Mouse (Mus musculus): ENCODE results near the gene Lhcgr. TPM values are rescaled to one million over a fixed set of nuclear protein-coding genes. Genes with fewer than 3 reads are reported as not detected.
"Not testable (repeated sequence)": the region's sequence is repeated elsewhere in the genome, so short reads cannot be mapped to it uniquely, and the experiment has no call there.

The Lhcgr gene
- polyA plus RNA-seq (2016; fragmentation: Nextera tagmentation; extraction: Ambion mirVana): 0.19 and 0.22 TPM in 2 replicates

- ATAC-seq (ENCODE audit: low FRiP score, low read depth): peak; percentile 78
- Histone ChIP-seq H3K27me3 (peaks cover 24% of the 10 kb centered on the region), H3K36me3 (no peaks in the 10 kb centered on the region), H3K4me2 (replicated peaks) (peak within 1 kb of the TSS; percentile 50), H3K9me3 (no peaks in the 10 kb centered on the region), H3K9ac (replicated peaks) (no peak within 1 kb of the TSS; the same call in 1 of the 2 replicates), H3K4me1 (peaks cover 7% of the 10 kb centered on the region; the same call in 1 of the 2 replicates), H3K4me3 (peak within 1 kb of the TSS; percentile 27), H3K27ac (replicated peaks) (no peak within 1 kb of the TSS)
- 15% methylated on average over 30 of the region's 31 CpGs for WGBS
These were observed at the start of gene Lhcgr for GRCm38 (mm10) chr17:88791440-88792152. Gene Lhcgr (minus strand): TSS chr17:88791990.

- H3K4me2 ChIP-seq (replicated peaks): no peak overlapping the region
- no peak for ATAC-seq (ENCODE audit: low FRiP score, low read depth)
- no peaks in the 10 kb centered on the region for H3K9me3 ChIP-seq
- H3K36me3 ChIP-seq: no peaks in the 10 kb centered on the region
- no peak overlapping the region for H3K4me3 ChIP-seq
- no peak overlapping the region for H3K27ac ChIP-seq (replicated peaks)
- no peaks in the 10 kb centered on the region for H3K4me1 ChIP-seq
- H3K9ac ChIP-seq (replicated peaks): no peak overlapping the region
- no peaks in the 10 kb centered on the region for H3K27me3 ChIP-seq
- 33% methylated on average over 2 of the region's 2 CpGs for WGBS
These were observed 25.8 kb upstream of the Lhcgr start for GRCm38 (mm10) chr17:88817601-88818000.

- not testable (repeated sequence) for ATAC-seq (ENCODE audit: low FRiP score, low read depth); H3K36me3 ChIP-seq; H3K9me3 ChIP-seq; H3K4me1 ChIP-seq; H3K27me3 ChIP-seq; H3K4me3 ChIP-seq; H3K9ac ChIP-seq (replicated peaks); H3K4me2 ChIP-seq (replicated peaks); H3K27ac ChIP-seq (replicated peaks)
- 91% methylated on average over 3 of the region's 3 CpGs for WGBS
These were observed 21.2 kb upstream of the Lhcgr start for GRCm38 (mm10) chr17:88812943-88813342.

- Histone ChIP-seq H3K4me3 (no peak overlapping the region), H3K27ac (replicated peaks) (no peak overlapping the region), H3K9me3 (no peaks in the 10 kb centered on the region), H3K4me2 (replicated peaks) (no peak overlapping the region), H3K4me1 (no peaks in the 10 kb centered on the region), H3K27me3 (peaks cover 4% of the 10 kb centered on the region; the same call in 1 of the 2 replicates), H3K9ac (replicated peaks) (no peak overlapping the region), H3K36me3 (no peaks in the 10 kb centered on the region)
- WGBS: 91% methylated on average over 5 of the region's 5 CpGs
- ATAC-seq (ENCODE audit: low FRiP score, low read depth): no peak
These were observed 19.0 kb upstream of the Lhcgr start for GRCm38 (mm10) chr17:88810807-88811206.

- Histone ChIP-seq H3K27ac (replicated peaks) (no peak overlapping the region), H3K4me3 (no peak overlapping the region), H3K9me3 (no peaks in the 10 kb centered on the region), H3K9ac (replicated peaks) (no peak overlapping the region), H3K27me3 (peaks cover 8% of the 10 kb centered on the region; the same call in 1 of the 2 replicates), H3K4me1 (no peaks in the 10 kb centered on the region), H3K36me3 (no peaks in the 10 kb centered on the region), H3K4me2 (replicated peaks) (no peak overlapping the region)
- no peak for ATAC-seq (ENCODE audit: low FRiP score, low read depth)
- WGBS: 96% methylated on average over 8 of the region's 8 CpGs
These were observed 14.6 kb upstream of the Lhcgr start for GRCm38 (mm10) chr17:88806421-88806820.

GRCm38 (mm10) chr17:88803441-88803840, 11.7 kb upstream of the Lhcgr start:
- no peaks in the 10 kb centered on the region for H3K4me1 ChIP-seq
- no peak overlapping the region for H3K4me3 ChIP-seq
- no peak for ATAC-seq (ENCODE audit: low FRiP score, low read depth)
- no peaks in the 10 kb centered on the region for H3K9me3 ChIP-seq
- no peak overlapping the region for H3K4me2 ChIP-seq (replicated peaks)
- no peak overlapping the region for H3K27ac ChIP-seq (replicated peaks)
- no peaks in the 10 kb centered on the region for H3K36me3 ChIP-seq
- peaks cover 8% of the 10 kb centered on the region for H3K27me3 ChIP-seq
- H3K9ac ChIP-seq (replicated peaks): no peak overlapping the region

GRCm38 (mm10) chr17:88790680-88791079, 1.1 kb downstream of the Lhcgr start:
- no peak overlapping the region for H3K27ac ChIP-seq (replicated peaks)
- no peak for ATAC-seq (ENCODE audit: low FRiP score, low read depth)
- no peak overlapping the region for H3K4me3 ChIP-seq
- peaks cover 7% of the 10 kb centered on the region; the same call in 1 of the 2 replicates for H3K4me1 ChIP-seq
- no peak overlapping the region for H3K4me2 ChIP-seq (replicated peaks)
- H3K36me3 ChIP-seq: no peaks in the 10 kb centered on the region
- H3K9ac ChIP-seq (replicated peaks): no peak overlapping the region
- WGBS: 86% methylated on average over 2 of the region's 2 CpGs
- H3K9me3 ChIP-seq: no peaks in the 10 kb centered on the region
- peaks cover 24% of the 10 kb centered on the region for H3K27me3 ChIP-seq

- no peak overlapping the region for H3K9ac ChIP-seq (replicated peaks)
- WGBS: 99% methylated on average over 2 of the region's 2 CpGs
These were observed 3.4 kb downstream of the Lhcgr start for GRCm38 (mm10) chr17:88788392-88788791.

GRCm38 (mm10) chr17:88786881-88787280, 4.9 kb downstream of the Lhcgr start:
- H3K9ac ChIP-seq (replicated peaks): no peak overlapping the region
- no peaks in the 10 kb centered on the region for H3K9me3 ChIP-seq
- no peak overlapping the region for H3K4me3 ChIP-seq
- ATAC-seq (ENCODE audit: low FRiP score, low read depth): no peak
- peaks cover 5% of the 10 kb centered on the region; the same call in 1 of the 2 replicates for H3K4me1 ChIP-seq
- H3K27me3 ChIP-seq: peaks cover 11% of the 10 kb centered on the region
- WGBS: 57% methylated on average over 6 of the region's 6 CpGs
- no peak overlapping the region for H3K27ac ChIP-seq (replicated peaks)
- H3K4me2 ChIP-seq (replicated peaks): no peak overlapping the region
- no peaks in the 10 kb centered on the region for H3K36me3 ChIP-seq

More at GRCm38 (mm10) chr17:88788392-88788791, 3.4 kb downstream of the Lhcgr start:
- Histone ChIP-seq H3K36me3 (no peaks in the 10 kb centered on the region), H3K27me3 (peaks cover 20% of the 10 kb centered on the region), H3K4me2 (replicated peaks) (no peak overlapping the region), H3K4me3 (no peak overlapping the region), H3K9me3 (no peaks in the 10 kb centered on the region), H3K4me1 (peaks cover 7% of the 10 kb centered on the region; the same call in 1 of the 2 replicates), H3K27ac (replicated peaks) (no peak overlapping the region)
- no peak for ATAC-seq (ENCODE audit: low FRiP score, low read depth)

- WGBS: 89% methylated on average over 4 of the region's 4 CpGs
- no peaks in the 10 kb centered on the region for H3K9me3 ChIP-seq
- H3K36me3 ChIP-seq: no peaks in the 10 kb centered on the region
- no peak for ATAC-seq (ENCODE audit: low FRiP score, low read depth)
- no peak overlapping the region for H3K4me2 ChIP-seq (replicated peaks)
- no peak overlapping the region for H3K27ac ChIP-seq (replicated peaks)
- peaks cover 6% of the 10 kb centered on the region for H3K27me3 ChIP-seq
- no peak overlapping the region for H3K4me3 ChIP-seq
- H3K4me1 ChIP-seq: peaks cover under 1% of the 10 kb centered on the region; the same call in 1 of the 2 replicates
- no peak overlapping the region for H3K9ac ChIP-seq (replicated peaks)
These were observed 5.4 kb downstream of the Lhcgr start for GRCm38 (mm10) chr17:88786385-88786784.

GRCm38 (mm10) chr17:88779148-88779547, 12.6 kb downstream of the Lhcgr start:
- H3K4me2 ChIP-seq (replicated peaks): no peak overlapping the region
- 0 out of 2 replicates have a peak, but pooled peaks cover 4% of the 10 kb centered on the region for H3K27me3 ChIP-seq
- 35% methylated on average over 3 of the region's 3 CpGs for WGBS
- H3K9ac ChIP-seq (replicated peaks): no peak overlapping the region
- H3K9me3 ChIP-seq: no peaks in the 10 kb centered on the region
- H3K4me1 ChIP-seq: 0 out of 2 replicates have a peak, but pooled peaks cover 3% of the 10 kb centered on the region
- H3K27ac ChIP-seq (replicated peaks): no peak overlapping the region
- ATAC-seq (ENCODE audit: low FRiP score, low read depth): no peak
- no peaks in the 10 kb centered on the region for H3K36me3 ChIP-seq
- no peak overlapping the region for H3K4me3 ChIP-seq

- peaks cover 4% of the 10 kb centered on the region; the same call in 1 of the 2 replicates for H3K27me3 ChIP-seq
- no peak overlapping the region for H3K4me3 ChIP-seq
- no peak for ATAC-seq (ENCODE audit: low FRiP score, low read depth)
- H3K9ac ChIP-seq (replicated peaks): no peak overlapping the region
- no peaks in the 10 kb centered on the region for H3K9me3 ChIP-seq
- H3K36me3 ChIP-seq: no peaks in the 10 kb centered on the region
- no peak overlapping the region; the same call in 1 of the 2 replicates for H3K27ac ChIP-seq (replicated peaks)
- WGBS: 58% methylated on average over 9 of the region's 9 CpGs
- 0 out of 2 replicates have a peak, but pooled peaks cover 3% of the 10 kb centered on the region for H3K4me1 ChIP-seq
- no peak overlapping the region for H3K4me2 ChIP-seq (replicated peaks)
These were observed 17.7 kb downstream of the Lhcgr start for GRCm38 (mm10) chr17:88774103-88774526.
